Mouse (Mus musculus) adrenal gland, postnatal 10 days (tissue): ENCODE data around the gene Abcd3. TPM values are rescaled to one million over a fixed set of nuclear protein-coding genes. Genes with fewer than 3 reads are reported as not detected.

Experiments
- DNase-seq: peaks from one replicate; pipeline ENCODE4 v3.0.0; 2021; ENCODE audit warnings: mixed read lengths
- total RNA-seq, 2 experiments: library from RNA; stranded (reverse); gene quantifications; 2 replicates each; pipeline ENCODE4 v1.2.3; 2021

Abcd3 gene
- total RNA-seq, 2 experiments from 2014 or later: 170 to 171 TPM

GRCm38 (mm10) chr3:121738742-121739342 is 76.3 kb downstream of the Abcd3 start:
- no peak for DNase-seq

GRCm38 (mm10) chr3:121737901-121738300 is 77.2 kb downstream of the Abcd3 start:
- DNase-seq: no peak

GRCm38 (mm10) chr3:121737453-121737852 is 77.6 kb downstream of the Abcd3 start:
- no peak for DNase-seq

GRCm38 (mm10) chr3:121736025-121736744 is 78.9 kb downstream of the Abcd3 start:
- DNase-seq: peak; percentile 88

- DNase-seq: no peak
Observed at GRCm38 (mm10) chr3:121735542-121735941, 79.6 kb downstream of the Abcd3 start.

- no peak for DNase-seq
Observed at GRCm38 (mm10) chr3:121729678-121730077, 85.4 kb downstream of the Abcd3 start.

- DNase-seq: no peak
Observed at GRCm38 (mm10) chr3:121725651-121726050, 89.5 kb downstream of the Abcd3 start.

- no peak for DNase-seq
Observed at GRCm38 (mm10) chr3:121724553-121724952, 90.5 kb downstream of the Abcd3 start.

- no peak for DNase-seq
Observed at GRCm38 (mm10) chr3:121723968-121724524, 91.1 kb downstream of the Abcd3 start.

- DNase-seq: peak; percentile 87
Observed at GRCm38 (mm10) chr3:121722971-121723844, 91.9 kb downstream of the Abcd3 start, which contains the start of gene F3. Gene F3 (plus strand): TSS chr3:121723537.

- DNase-seq: no peak
Observed at GRCm38 (mm10) chr3:121721691-121722070, 93.4 kb downstream of the Abcd3 start.

GRCm38 (mm10) chr3:121720801-121721690 is 94.1 kb downstream of the Abcd3 start:
- no peak for DNase-seq

GRCm38 (mm10) chr3:121719701-121720100 is 95.4 kb downstream of the Abcd3 start:
- DNase-seq: no peak

GRCm38 (mm10) chr3:121718679-121719078 is 96.4 kb downstream of the Abcd3 start:
- no peak for DNase-seq

- no peak for DNase-seq
Observed at GRCm38 (mm10) chr3:121716480-121716879, 98.6 kb downstream of the Abcd3 start.

GRCm38 (mm10) chr3:121715741-121716459 is 99.2 kb downstream of the Abcd3 start:
- DNase-seq: no peak

- DNase-seq: no peak
Observed at GRCm38 (mm10) chr3:121715336-121715735, 99.8 kb downstream of the Abcd3 start.

GRCm38 (mm10) chr3:121714461-121714860 is 100.6 kb downstream of the Abcd3 start:
- DNase-seq: no peak

- DNase-seq: no peak
Observed at GRCm38 (mm10) chr3:121713816-121714215, 101.3 kb downstream of the Abcd3 start.

GRCm38 (mm10) chr3:121713151-121713701 is 101.9 kb downstream of the Abcd3 start:
- DNase-seq: peak; percentile 56
